Mouse (Mus musculus): Measurements from ENCODE around the gene Tchhl1.
"Not testable (repeated sequence)": the region's sequence is repeated elsewhere in the genome, so short reads cannot be mapped to it uniquely, and the experiment has no call there.

Tchhl1 gene

GRCm38 (mm10) chr3:93468561-93468960 is at the start of gene Tchhl1:
Gene Tchhl1 (plus strand): TSS chr3:93468754.
- DNase-seq = peak; percentile 11

GRCm38 (mm10) chr3:93431673-93432072 is 36.9 kb upstream of the Tchhl1 start:
- DNase-seq = no peak

GRCm38 (mm10) chr3:93442030-93442429 is 26.5 kb upstream of the Tchhl1 start, which contains the start of gene Tchh:
Gene Tchh (plus strand): TSS chr3:93442330.
- DNase-seq = no peak

DNA sequence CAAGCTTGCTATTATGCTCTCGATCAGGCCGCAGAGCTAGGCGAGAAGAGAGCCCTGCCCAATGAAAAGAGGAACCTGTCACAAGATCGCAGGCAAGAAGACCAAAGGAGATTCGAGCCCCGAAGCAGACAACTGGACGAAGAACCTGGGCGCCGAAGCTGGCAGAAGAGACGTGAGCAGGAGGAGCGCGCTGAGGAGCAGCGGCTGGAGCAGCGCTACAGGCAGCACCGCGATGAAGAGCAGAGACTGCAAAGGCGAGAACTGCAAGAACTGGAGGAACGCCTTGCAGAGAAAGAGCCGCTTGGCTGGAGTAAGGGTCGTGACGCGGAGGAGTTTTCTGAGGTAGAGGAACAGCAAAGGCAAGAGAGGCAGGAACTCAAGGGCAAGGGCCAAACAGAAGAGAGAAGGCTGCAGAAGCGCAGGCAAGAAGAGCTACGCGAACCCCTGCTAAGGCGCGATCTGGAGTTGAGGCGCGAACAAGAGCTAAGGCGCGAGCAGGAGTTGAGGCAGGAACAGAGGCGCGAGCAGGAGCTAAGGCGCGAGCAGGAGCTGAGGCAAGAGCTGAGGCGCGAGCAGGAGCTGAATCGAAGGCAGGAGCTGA is 25.0 kb upstream of the Tchhl1 start:
- DNase-seq = peak; percentile 21

- peak; percentile 78 for DNase-seq
Observed at GRCm38 (mm10) chr3:93444343-93445164, 24.0 kb upstream of the Tchhl1 start.

- peak; percentile 50 for DNase-seq
Observed at GRCm38 (mm10) chr3:93445165-93445705, 23.3 kb upstream of the Tchhl1 start.

DNA sequence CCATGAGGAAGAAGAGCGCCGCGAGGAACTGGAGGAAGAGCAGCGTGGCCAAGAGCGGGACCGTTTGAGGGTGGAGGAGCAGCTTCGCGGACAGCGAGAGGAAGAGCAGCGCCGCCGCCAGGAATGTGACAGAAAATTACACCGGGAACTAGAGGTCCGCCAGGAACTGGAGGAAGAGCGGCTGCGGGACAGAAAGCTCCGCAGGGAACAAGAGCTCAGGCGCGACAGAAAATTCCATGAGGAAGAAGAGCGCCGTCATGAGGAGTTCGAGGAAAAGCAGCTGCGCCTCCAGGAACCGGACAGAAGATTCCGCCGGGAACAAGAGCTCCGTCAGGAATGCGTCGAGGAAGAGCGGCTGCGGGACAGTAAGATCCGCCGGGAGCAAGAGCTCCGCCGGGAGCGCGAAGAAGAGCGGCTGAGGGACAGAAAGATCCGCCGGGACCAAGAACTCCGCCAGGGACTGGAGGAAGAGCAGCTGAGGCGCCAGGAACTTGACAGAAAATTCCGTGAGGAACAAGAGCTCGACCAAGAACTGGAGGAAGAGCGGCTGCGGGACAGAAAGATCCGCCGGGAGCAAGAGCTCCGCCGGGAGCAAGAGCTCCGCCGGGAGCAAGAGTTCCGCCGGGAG is 22.3 kb upstream of the Tchhl1 start:
- peak; percentile 52 for DNase-seq

DNA sequence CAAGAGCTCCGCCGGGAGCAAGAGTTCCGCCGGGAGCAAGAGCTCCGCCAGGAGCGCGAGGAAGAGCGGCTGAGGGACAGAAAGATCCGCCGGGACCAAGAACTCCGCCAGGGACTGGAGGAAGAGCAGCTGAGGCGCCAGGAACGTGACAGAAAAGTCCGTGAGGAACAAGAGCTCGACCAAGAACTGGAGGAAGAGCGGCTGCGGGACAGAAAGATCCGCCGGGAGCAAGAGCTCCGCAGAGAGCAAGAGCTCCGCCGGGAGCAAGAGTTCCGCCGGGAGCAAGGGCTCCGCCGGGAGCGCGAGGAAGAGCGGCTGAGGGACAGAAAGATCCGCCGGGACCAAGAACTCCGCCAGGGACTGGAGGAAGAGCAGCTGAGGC is 21.8 kb upstream of the Tchhl1 start:
- not testable (repeated sequence) for DNase-seq

DNA sequence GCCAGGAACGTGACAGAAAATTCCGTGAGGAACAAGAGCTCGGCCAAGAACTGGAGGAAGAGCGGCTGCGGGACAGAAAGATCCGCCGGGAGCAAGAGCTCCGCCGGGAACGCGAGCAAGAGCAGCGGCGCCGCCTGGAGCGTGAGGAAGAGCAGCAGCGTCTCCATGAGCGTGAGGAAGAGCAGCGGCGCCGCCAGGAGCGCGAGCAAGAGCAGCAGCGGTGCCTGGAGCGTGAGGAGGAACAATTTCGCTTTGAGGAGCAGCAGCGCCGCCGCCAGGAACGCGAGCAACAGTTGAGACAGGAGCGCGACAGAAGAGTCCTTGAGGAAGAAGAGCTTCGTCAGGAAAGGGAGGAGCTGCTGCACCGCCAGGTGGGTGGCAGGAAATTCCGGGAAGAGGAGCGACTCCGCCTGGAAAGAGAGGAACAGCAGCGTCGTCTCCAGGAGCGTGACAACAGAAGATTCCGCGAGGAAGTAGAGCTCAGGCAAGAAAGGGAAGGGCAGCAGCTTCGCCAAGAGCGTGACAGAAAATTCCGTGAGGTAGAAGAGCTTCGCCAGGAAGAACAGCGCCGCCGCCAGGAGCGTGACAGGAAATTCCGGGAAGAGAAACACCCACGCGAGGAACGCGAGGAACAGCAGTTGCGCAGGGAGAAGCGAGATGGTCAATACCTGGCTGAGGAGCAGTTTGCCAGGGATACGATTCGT is 21.3 kb upstream of the Tchhl1 start:
- DNase-seq = peak; percentile 72

DNA sequence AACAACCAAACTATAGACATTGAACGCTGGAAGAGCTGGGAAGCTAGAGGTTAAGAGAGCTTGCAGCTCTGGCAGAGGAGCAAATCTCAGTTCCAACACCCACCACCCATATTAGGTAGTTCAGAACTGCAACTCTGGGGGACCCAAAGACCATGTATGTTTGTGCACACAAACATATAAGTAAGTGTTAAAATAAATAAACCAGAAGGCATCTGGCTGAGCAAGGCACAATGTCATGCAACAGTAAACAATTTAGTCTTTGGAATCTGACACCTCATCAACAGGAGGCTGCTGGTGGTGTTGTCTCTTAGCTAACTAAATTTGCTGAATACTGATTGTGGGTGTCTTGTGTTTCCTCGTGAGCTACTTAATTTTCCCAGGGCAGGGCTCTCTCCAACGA is 2.0 kb upstream of the Tchhl1 start:
- no peak for DNase-seq

- DNase-seq = no peak
Observed at GRCm38 (mm10) chr3:93467130-93467529, 1.4 kb upstream of the Tchhl1 start.

DNA sequence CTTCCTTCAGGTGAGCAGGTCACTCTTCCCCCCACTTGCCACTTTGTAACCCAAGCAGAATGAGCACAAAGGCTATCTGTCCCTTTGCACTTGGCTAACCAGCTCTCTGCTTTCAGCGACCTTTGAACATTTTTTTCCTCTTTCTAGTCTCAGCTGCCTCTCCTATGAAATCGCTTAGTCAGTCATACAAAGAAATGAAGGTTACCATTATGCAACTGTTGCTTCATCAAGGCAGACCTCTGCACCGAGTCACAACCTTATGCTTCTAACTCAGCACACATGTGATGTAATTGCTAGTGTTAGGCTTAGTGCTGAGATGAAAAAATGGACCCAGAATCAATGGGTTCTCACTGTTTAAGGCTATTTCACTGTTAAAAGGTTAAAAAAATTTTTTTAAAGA is 1.1 kb downstream of the Tchhl1 start:
- no peak for DNase-seq

DNA sequence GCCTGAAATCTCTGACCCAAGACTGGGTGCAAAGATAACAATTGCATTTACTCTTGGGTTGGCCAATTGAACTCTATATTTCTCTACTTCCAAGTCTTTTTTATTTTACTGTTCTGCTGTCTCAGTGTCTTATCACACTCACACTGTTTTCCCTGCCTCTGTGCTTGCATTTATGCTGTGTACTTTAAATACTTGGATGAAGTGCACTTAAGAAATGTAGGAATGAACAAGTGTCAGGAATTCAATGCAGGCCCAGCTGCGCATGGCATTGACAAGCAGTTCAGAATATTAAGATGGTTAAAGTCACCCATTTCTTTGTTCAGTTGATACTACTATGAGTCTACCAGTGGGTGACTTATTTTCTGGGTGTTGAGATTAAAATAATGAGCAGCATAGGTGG is 11.5 kb downstream of the Tchhl1 start:
- no peak for DNase-seq

DNA sequence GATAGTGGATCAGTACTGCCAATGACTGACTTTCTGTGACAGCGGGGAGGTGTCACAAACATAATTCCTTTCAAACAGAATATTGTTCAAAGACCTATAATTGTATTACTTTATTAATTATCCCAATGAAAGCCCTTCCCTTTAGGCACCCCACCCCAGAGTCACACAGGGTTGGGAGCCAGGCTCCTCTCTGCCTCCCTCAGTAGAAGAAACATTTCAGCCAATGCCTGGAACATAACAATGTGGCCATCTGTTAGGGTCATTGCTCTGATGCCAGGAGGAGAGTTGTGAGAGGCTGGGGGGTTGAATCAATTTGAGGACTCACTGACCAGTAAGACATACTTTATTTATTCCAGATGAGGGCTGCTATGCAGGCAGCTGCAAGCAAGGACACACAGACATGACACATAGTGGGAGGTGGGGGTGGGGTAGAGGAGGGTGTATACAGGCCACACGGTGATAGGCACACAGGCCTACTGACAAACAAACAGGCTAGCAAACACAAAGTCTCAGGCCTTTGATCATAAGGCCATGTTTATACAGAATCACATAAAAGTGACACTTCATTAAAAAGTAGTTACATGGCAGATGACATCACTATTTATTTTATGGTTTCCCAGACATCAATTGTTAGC is 13.5 kb downstream of the Tchhl1 start:
- no peak for DNase-seq

DNA sequence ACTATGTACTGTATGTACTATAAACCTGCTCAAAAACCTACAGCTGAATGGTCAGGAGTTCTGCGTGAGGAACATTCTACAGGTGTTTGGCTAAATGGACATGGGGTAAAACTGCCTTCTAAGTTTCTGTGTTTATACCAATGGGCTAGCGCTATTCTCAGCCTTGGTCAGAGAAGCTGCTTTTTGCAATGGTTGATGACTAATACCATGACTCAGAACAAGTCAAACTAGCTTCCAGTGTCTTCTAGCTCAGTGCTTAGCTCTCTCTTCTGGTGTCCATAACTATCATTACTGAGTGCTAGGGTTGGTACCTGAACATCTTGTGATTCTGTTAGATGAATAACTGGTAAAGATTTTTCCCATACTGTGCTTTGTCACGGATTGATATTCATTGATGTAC is 17.1 kb downstream of the Tchhl1 start:
- DNase-seq = no peak

DNA sequence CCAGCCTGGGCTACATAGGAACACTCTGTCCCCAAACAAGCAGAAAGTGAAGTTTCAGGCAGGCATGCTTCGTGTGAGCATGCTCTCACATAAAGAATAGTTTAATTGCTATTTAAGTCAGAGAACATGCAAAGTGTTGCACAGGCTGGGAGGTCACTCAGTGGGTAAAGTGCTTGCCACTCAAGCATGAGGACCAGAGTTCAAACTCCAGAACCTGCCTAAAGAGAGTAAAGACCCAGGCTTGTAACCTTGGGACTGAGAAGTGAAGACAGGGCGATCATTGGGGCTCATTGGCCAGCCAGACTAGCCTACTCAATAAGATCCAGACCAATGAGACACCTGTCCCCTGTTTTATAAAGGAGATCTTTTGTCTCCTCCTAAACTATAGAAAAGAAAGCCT is 20.0 kb downstream of the Tchhl1 start:
- no peak for DNase-seq

GRCm38 (mm10) chr3:93492176-93492575 is 23.6 kb downstream of the Tchhl1 start:
- DNase-seq = no peak

- peak; percentile 69 for DNase-seq
Observed at GRCm38 (mm10) chr3:93493992-93494391, 25.4 kb downstream of the Tchhl1 start.

DNA sequence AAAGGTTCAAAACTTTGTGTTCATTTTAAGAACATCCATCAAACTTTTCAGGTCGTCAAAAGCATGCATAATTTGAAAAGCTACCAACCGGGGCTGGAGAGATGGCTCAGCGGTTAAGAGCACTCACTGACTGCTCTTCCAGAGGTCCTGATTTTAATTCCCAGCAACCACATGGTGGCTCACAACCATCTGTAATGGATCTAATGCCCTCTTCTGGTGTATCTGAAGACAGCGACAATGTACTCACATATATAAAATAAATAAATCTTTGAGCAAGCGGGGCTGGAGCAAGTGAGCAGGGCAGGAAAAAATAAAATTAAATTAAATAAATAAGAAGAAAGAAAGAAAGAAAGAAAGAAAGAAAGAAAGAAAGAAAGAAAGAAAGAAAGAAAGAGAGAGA is 26.2 kb downstream of the Tchhl1 start:
- DNase-seq = not testable (repeated sequence)

DNA sequence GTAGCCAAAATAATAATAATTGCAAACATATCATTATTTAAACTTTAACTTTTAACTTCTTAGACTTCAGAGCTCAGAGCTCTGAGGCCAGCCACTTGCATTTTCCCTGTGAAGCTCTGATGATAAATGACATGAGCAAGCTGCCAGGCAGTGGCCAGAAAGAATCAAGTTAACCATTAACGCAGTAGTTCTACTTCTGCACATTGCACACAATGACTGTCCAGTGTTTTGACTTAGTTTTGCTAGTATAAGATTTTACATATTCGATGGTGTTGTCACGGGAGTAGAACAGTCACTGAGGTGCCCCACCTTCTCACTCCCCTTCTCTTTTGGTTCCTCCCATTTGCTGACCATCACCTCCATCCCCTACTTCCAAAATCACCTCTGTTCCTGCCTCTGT is 28.6 kb downstream of the Tchhl1 start:
- DNase-seq = no peak

DNA sequence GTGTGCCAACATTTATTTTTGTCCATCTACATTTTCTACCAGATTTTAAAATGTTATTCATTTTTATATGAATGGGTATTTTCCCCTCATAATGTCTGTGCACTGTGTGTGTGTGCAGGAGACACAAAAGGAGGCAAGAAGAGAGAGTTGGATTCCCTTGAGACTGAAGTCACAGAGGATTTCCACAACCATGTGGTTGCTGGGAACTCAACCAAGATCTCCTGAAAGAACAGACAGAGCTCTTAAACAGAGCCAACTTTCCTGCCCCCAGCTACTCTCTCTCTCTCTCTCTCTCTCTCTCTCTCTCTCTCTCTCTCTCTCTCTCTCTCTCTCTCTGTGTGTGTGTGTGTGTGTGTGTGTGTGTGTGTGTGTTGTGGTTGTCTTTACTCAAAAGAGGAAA is 30.6 kb downstream of the Tchhl1 start:
- DNase-seq = no peak

DNA sequence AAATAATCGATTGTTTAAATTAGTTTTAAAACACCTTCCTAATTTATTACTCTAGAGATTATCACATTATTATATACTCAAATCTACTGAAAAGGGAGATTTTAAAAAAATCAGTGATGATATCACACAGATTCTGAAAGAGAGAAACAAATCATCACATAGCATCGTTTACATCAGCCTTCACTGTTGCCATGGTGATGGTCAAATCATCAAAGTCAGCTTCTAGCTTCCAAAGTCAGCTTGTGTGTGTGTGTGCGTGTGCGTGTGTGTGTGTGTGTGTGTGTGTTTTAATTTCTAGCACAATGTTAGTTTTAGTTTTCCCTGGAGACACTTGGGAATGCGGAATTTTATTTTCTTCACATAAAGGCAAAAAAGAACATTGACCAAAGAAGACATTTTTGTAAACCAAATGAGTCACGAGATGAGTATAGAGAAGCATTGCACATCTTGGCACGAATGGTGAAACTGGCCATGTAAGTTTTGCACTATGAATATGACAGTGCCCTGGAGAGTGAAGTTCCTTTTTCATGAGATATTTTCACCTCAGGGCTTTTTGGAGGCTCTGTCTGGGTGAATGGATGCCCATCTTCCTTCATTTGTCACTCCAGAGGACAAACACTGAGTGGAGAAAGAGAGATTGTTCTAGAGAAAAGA is 36.1 kb downstream of the Tchhl1 start:
- no peak for DNase-seq
